Mouse (Mus musculus) CH12.LX (cell line): Measurements from ENCODE around the gene Agfg2. TPM values are rescaled to one million over a fixed set of nuclear protein-coding genes. Genes with fewer than 3 reads are reported as not detected.
"Not testable (repeated sequence)": the region's sequence is repeated elsewhere in the genome, so short reads cannot be mapped to it uniquely, and the experiment has no call there.

Experiments used
- DNase-seq: peaks from one replicate; pipeline ENCODE4 v3.0.0-alpha.2; 2013; ENCODE audit errors: extremely low read depth
- H3K27ac ChIP-seq: 2 replicates; pipeline ENCODE4 v1.5.1; 2012; ENCODE audit warnings: low read depth, mild to moderate bottlenecking, control low read depth, moderate library complexity; ENCODE audit not compliant: insufficient read depth
- H3K27me3 ChIP-seq: replicated peaks from 2 replicates; pipeline ENCODE3; 2012; ENCODE audit warnings: inconsistent platforms
- H3K36me3 ChIP-seq, 2 experiments: replicated peaks in 1 of 2; 2 replicates each; pipeline versions ENCODE3 to v1.6.1; 2012; ENCODE audit warnings: inconsistent platforms in 1 of 2, low read length in 1 of 2, mild to moderate bottlenecking in 1 of 2, mixed read lengths in 1 of 2, moderate library complexity in 1 of 2; ENCODE audit not compliant: control insufficient read depth in 1 of 2, insufficient read depth in 1 of 2
- H3K4me1 ChIP-seq, 2 experiments: 2 replicates each; pipeline ENCODE4 v1.6.1; 2012; ENCODE audit warnings: inconsistent platforms in 1 of 2, moderate library complexity in 1 of 2; ENCODE audit not compliant: insufficient read depth in 2 of 2, control insufficient read depth in 1 of 2
- H3K4me2 ChIP-seq: 2 replicates; pipeline ENCODE4 v1.6.1; 2012; ENCODE audit warnings: low read depth, mild to moderate bottlenecking, control low read depth; ENCODE audit not compliant: poor library complexity, insufficient read depth, severe bottlenecking
- H3K4me3 ChIP-seq, 3 experiments: fragments of 150-350 bp in 1 of 3; sonication (generic) in 1 of 3; replicated peaks in 1 of 3; 2 replicates each; pipeline versions ENCODE3 to v1.5.1; 2011 to 2012; ENCODE audit warnings: low read depth in 2 of 3, low read length in 2 of 3, mild to moderate bottlenecking in 2 of 3, moderate library complexity in 2 of 3, control low read depth in 1 of 3, improper control_type of control experiment in 1 of 3, inconsistent platforms in 1 of 3, mixed read lengths in 1 of 3; ENCODE audit not compliant: poor library complexity in 1 of 3
- H3K79me2 ChIP-seq: replicated peaks from 2 replicates; pipeline ENCODE4 v1.6.1; 2012; ENCODE audit warnings: mild to moderate bottlenecking, moderate library complexity; ENCODE audit not compliant: control insufficient read depth, poor library complexity, insufficient read depth, severe bottlenecking; ENCODE audit errors: extremely low read depth
- H3K9ac ChIP-seq: 2 replicates; pipeline ENCODE4 v1.6.1; 2012; ENCODE audit warnings: low read depth, mild to moderate bottlenecking, control low read depth, moderate library complexity; ENCODE audit not compliant: insufficient read depth
- H3K9me3 ChIP-seq: replicated peaks from 2 replicates; pipeline ENCODE3; 2012; ENCODE audit warnings: low read length, inconsistent platforms, mixed read lengths
- CHD1 ChIP-seq: IDR thresholded peaks from 2 replicates; pipeline ENCODE4 v1.6.1; 2012; ENCODE audit warnings: low read depth, low read length, improper control_type of control experiment, inconsistent platforms
- CTCF ChIP-seq, 2 experiments: IDR thresholded peaks in 1 of 2; conservative IDR thresholded peaks in 1 of 2; 2 replicates each; pipeline ENCODE4 v1.5.1; 2011 to 2012; ENCODE audit warnings: low read depth in 2 of 2, low read length in 2 of 2, improper control_type of control experiment in 1 of 2, inconsistent platforms in 1 of 2, mild to moderate bottlenecking in 1 of 2, moderate library complexity in 1 of 2
- EP300 ChIP-seq: IDR thresholded peaks from 2 replicates; pipeline ENCODE4 v1.6.1; 2011; ENCODE audit warnings: low read length, improper control_type of control experiment
- KAT2A ChIP-seq: IDR thresholded peaks from 2 replicates; pipeline ENCODE4 v1.6.1; 2012; ENCODE audit warnings: low read length, improper control_type of control experiment, inconsistent platforms; ENCODE audit not compliant: insufficient replicate concordance
- MEF2A ChIP-seq: IDR thresholded peaks from 2 replicates; pipeline ENCODE4 v1.6.1; 2014; ENCODE audit warnings: low read depth, mild to moderate bottlenecking, inconsistent platforms, low read length, improper control_type of control experiment, borderline replicate concordance
- MXI1 ChIP-seq: IDR thresholded peaks from 2 replicates; pipeline ENCODE4 v1.6.1; 2011; ENCODE audit warnings: mild to moderate bottlenecking, low read depth, low read length, improper control_type of control experiment
- MYC ChIP-seq: IDR thresholded peaks from 2 replicates; pipeline ENCODE4 v1.6.1; 2011; ENCODE audit warnings: low read depth, mild to moderate bottlenecking, improper control_type of control experiment, low read length
- NELFE ChIP-seq: IDR thresholded peaks from 2 replicates; pipeline ENCODE4 v1.6.1; 2011; ENCODE audit warnings: low read depth, low read length, improper control_type of control experiment
- POLR2A ChIP-seq: IDR thresholded peaks from 2 replicates; pipeline ENCODE4 v1.6.1; 2011; ENCODE audit warnings: low read depth, mild to moderate bottlenecking, improper control_type of control experiment, low read length
- RAD21 ChIP-seq: IDR thresholded peaks from 2 replicates; pipeline ENCODE4 v1.6.1; 2011; ENCODE audit warnings: low read depth, mild to moderate bottlenecking, low read length, improper control_type of control experiment, moderate library complexity
- SIN3A ChIP-seq: IDR thresholded peaks from 2 replicates; pipeline ENCODE4 v1.6.1; 2012; ENCODE audit warnings: low read length, improper control_type of control experiment, inconsistent platforms
- SMC3 ChIP-seq: IDR thresholded peaks from 2 replicates; pipeline ENCODE4 v1.6.1; 2011; ENCODE audit warnings: low read depth, low read length, improper control_type of control experiment
- USF1 ChIP-seq: IDR thresholded peaks from 2 replicates; pipeline ENCODE4 v1.6.1; 2014; ENCODE audit warnings: low read depth, mild to moderate bottlenecking, inconsistent platforms, low read length, improper control_type of control experiment
- ZKSCAN1 ChIP-seq: IDR thresholded peaks from 2 replicates; pipeline ENCODE4 v1.6.1; 2012; ENCODE audit warnings: low read depth, inconsistent platforms, low read length, improper control_type of control experiment, borderline replicate concordance
- dilution Hi-C: fragments of 300-500 bp; cut with MboI; formaldehyde crosslinking; loops from 2 replicates; pipeline ENCODE4 v1.14.3; 2020; ENCODE audit warnings: low sequenced_read_pairs; ENCODE audit not compliant: extremely low pct_unique_long_range_greater_than_20kb, extremely low pct_ligation_motif_present
- in situ Hi-C: fragments of 300-500 bp; cut with MboI; formaldehyde crosslinking; loops from 3 replicates; pipeline ENCODE4 v1.14.3; 2019; ENCODE audit warnings: low sequenced_read_pairs, low pct_ligation_motif_present, low pct_unique_long_range_greater_than_20kb, mixed read lengths
- polyA plus RNA-seq: library from polyadenylated mRNA; unstranded; fragments of >175 nt; gene quantifications from 2 replicates; pipeline ENCODE4 v1.2.1, GENCODE M21; 2012; ENCODE audit warnings: low read depth; ENCODE audit not compliant: insufficient read length
- total RNA-seq, 2 experiments: library from RNA; depleted of rRNA; stranded (reverse); fragments of 300-350 nt in 1 of 2; fragments of >200 nt in 1 of 2; gene quantifications; 2 replicates each; pipeline ENCODE4 v1.2.3; 2012 to 2014

Agfg2 gene
- total and polyA plus RNA-seq, 3 experiments, result 8.7 to 16.7 (median 13.4) TPM

DNA sequence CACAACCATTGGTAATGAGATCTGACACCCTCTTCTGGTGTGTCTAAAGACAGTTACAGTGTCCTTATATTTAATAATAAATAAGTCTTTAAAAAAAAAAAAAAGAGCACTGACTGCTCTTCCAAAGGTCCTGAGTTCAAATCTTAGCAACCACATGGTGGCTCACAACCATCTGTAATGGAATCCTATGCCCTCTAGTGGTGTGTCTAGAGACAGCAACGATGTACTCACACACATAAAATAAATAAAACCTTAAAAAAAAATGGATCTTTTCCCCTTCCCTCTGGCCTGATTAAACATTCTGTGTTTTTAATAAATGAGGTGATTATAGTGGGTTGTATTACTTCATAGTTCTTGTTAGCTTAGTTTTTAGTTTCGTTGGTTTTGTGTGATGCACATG, 69.6 kb downstream of the Agfg2 start:
- H3K36me3 ChIP-seq, H3K4me3 ChIP-seq, H3K4me2 ChIP-seq, H3K27me3 ChIP-seq, dilution Hi-C loops, H3K79me2 ChIP-seq, H3K9ac ChIP-seq, H3K9me3 ChIP-seq, in situ Hi-C loops, H3K27ac ChIP-seq, DNase-seq: not testable (repeated sequence)
- TF ChIP-seq MYC (0 out of 2 replicates have a peak, but pooled peaks have one; percentile 31), CTCF (conservative IDR thresholded peaks at IDR 0.05 in 1 of 2, IDR thresholded peaks at IDR 0.05 in 1 of 2; ENCODE audit: low read depth in 2 of 2, low read length in 2 of 2) (peak in 1 of 2 experiments; percentile 43; a peak in 2 of 4 replicates)
- peaks cover 0 to 11% of the 10 kb centered on the region in 2 experiments; a peak in 2 of 4 replicates for H3K4me1 ChIP-seq

DNA sequence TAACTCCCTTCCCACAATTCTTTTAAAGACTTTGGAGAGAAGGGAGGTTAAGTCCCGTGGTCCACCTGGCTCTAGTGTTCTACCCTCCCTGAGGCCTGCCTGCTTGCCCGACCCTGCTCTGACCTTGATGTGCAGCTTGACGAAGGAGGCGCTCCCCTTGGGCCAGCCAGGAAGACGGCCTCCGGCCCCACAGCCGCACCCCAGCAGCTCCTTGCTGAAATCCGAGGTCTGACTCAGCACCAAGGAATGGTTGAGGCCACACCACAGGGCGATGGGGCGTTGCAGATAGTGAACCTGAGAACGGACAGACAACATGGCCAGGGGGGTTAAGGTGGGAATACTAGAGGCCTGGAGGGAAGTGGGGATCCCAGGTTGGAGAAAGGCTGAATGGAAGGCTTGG, 71.0 kb downstream of the Agfg2 start, which contains the start of gene Pcolce:
TSS of gene Pcolce (minus strand) at position 235 of the 400 bp plus-strand sequence.
- H3K4me3 ChIP-seq, result no peak within 1 kb of the TSS
- peaks cover 0 to 11% of the 10 kb centered on the region in 2 experiments; a peak in 2 of 4 replicates for H3K4me1 ChIP-seq
- TF ChIP-seq MEF2A (no peak), ZKSCAN1 (no peak), NELFE (no peak), SMC3 (no peak), MXI1 (no peak), KAT2A (no peak), EP300 (no peak), CTCF (conservative IDR thresholded peaks at IDR 0.05 in 1 of 2, IDR thresholded peaks at IDR 0.05 in 1 of 2; ENCODE audit: low read depth in 2 of 2, low read length in 2 of 2) (no peak), SIN3A (no peak), USF1 (no peak), MYC (no peak), POLR2A (no peak), RAD21 (no peak)
- no peaks in the 10 kb centered on the region for H3K27me3 ChIP-seq
- no peaks in the 10 kb centered on the region for H3K79me2 ChIP-seq
- no peak for DNase-seq
- no peaks in the 10 kb centered on the region for H3K9me3 ChIP-seq
- peaks cover 0 to 7% of the 10 kb centered on the region in 2 experiments for H3K36me3 ChIP-seq
- in situ Hi-C loops, result no loop called here
- H3K4me2 ChIP-seq, result no peak within 1 kb of the TSS
- no peak within 1 kb of the TSS for H3K27ac ChIP-seq
- dilution Hi-C loops, result no loop called here
- no peak within 1 kb of the TSS for H3K9ac ChIP-seq

DNA sequence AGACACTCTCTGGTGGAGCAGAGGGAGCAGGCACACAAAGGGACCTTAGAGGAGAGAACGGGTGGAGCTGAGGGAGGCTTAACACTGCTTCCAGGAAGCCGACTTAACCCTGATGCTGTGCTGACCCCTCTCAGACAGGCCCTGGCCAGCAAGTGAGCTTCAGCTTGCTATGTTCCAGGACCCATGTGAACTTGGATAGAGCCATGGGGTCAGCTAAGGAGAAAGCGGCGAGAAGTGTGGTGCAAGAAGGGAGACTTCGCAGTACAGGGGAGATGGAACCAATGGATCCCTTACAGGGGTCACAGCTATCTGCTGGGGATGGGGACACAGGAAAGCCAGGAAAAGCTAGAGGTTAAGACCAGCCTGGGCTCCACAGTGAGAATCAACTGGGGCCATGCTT, 71.5 kb downstream of the Agfg2 start:
- Histone ChIP-seq H3K36me3 (peaks cover 0 to 9% of the 10 kb centered on the region in 2 experiments), H3K9ac (no peak overlapping the region), H3K4me1 (peaks cover 0 to 11% of the 10 kb centered on the region in 2 experiments; a peak in 2 of 4 replicates), H3K27ac (no peak overlapping the region), H3K4me3 (no peak overlapping the region), H3K9me3 (no peaks in the 10 kb centered on the region), H3K27me3 (no peaks in the 10 kb centered on the region), H3K4me2 (no peak overlapping the region), H3K79me2 (no peaks in the 10 kb centered on the region)
- no peak for DNase-seq
- no peak for TF ChIP-seq CHD1
- in situ Hi-C loops (no loop called here), dilution Hi-C loops (no loop called here)
